Comparison of ENCODE assay signal across 10 mouse cellular contexts in genomic region chr7:96813036-96813435, GRCm38 (mm10).
DNase-seq lines count a peak whose midpoint lies in the region; ATAC-seq and TF ChIP-seq lines count a peak whose summit lies in the region.
"Had no signal": no experiment of that assay in that cellular context is flagged by ENCODE, and none has a peak within 500 bp of the region (broad histone marks: within the 10 kb centered on the region; RNA-seq: fewer than 3 reads in every experiment).

No protein-coding gene starts in this region.

- TF ChIP-seq CTCF in cortical plate, adult 2 months (IDR thresholded peaks at IDR 0.05; ENCODE audit: extremely low read depth, insufficient read depth, low read length), result no peak

- intact Hi-C loops in heart, postnatal 25 days (cut with DNase I), result no loop called here

- peak overlapping the region; percentile 74 for H3K27ac ChIP-seq in heart, embryonic 12.5 days (ENCODE audit: poor library complexity, severe bottlenecking)
- H3K27ac ChIP-seq in cortical plate, adult 2 months (ENCODE audit: insufficient read depth, low read length), result peak overlapping the region; percentile 54; the same call in 1 of the 2 replicates
- H3K27ac ChIP-seq in heart, embryonic 16.5 days (ENCODE audit: low read length), result peak overlapping the region; percentile 68
- H3K27ac ChIP-seq: liver, embryonic 13.5 days had no signal

- H3K4me2 ChIP-seq in heart, embryonic 12.5 days, result no peak overlapping the region
- no peak overlapping the region for H3K4me2 ChIP-seq in heart, embryonic 16.5 days (ENCODE audit: low read depth, low read length)
- H3K4me2 ChIP-seq: liver, embryonic 13.5 days had no signal

- no peaks in the 10 kb centered on the region for H3K27me3 ChIP-seq in heart, embryonic 12.5 days (replicated peaks)
- H3K27me3 ChIP-seq in heart, embryonic 16.5 days (ENCODE audit: control insufficient read depth, insufficient read depth, low read length), result no peaks in the 10 kb centered on the region

- H3K9me3 ChIP-seq in heart, embryonic 12.5 days (replicated peaks), result no peaks in the 10 kb centered on the region
- H3K9me3 ChIP-seq in heart, embryonic 16.5 days (replicated peaks; ENCODE audit: control insufficient read depth, low read length), result no peaks in the 10 kb centered on the region
- H3K9me3 ChIP-seq: liver, embryonic 13.5 days had no signal

- no peak for DNase-seq in heart, postnatal 25 days (ENCODE audit: low spot score)
- DNase-seq in kidney, postnatal 4 days, result peak; percentile 22 to 43
- DNase-seq in right cerebral cortex, postnatal 4 days, result no peak
- DNase-seq in spleen, postnatal 36 days (ENCODE audit: low spot score in 2 of 2), result no peak
- no peak for DNase-seq in testis, postnatal 14 days (ENCODE audit: low spot score)
- DNase-seq: cerebellum, postnatal 36 days; liver, embryonic 13.5 days had no signal

- H3K4me3 ChIP-seq in heart, embryonic 12.5 days, result no peak overlapping the region
- H3K4me3 ChIP-seq in cortical plate, adult 2 months (ENCODE audit: insufficient read depth, low read length), result no peak overlapping the region
- H3K4me3 ChIP-seq in heart, embryonic 16.5 days (ENCODE audit: low read length), result no peak overlapping the region
- H3K4me3 ChIP-seq: liver, embryonic 13.5 days had no signal

- no peak for ATAC-seq in heart, embryonic 12.5 days (ENCODE audit: insufficient number of reproducible peaks, low FRiP score)
- 0 out of 2 replicates have a peak, but pooled peaks have one; percentile 9 for ATAC-seq in heart, embryonic 16.5 days (replicated peaks; ENCODE audit: extremely low read depth, insufficient read depth, low FRiP score)

- H3K9ac ChIP-seq in heart, embryonic 12.5 days, result no peak overlapping the region
- no peak overlapping the region for H3K9ac ChIP-seq in heart, embryonic 16.5 days (ENCODE audit: low read length)
- H3K9ac ChIP-seq: liver, embryonic 13.5 days had no signal

- no peak for TF ChIP-seq POLR2A in cortical plate, adult 2 months (IDR thresholded peaks at IDR 0.05; ENCODE audit: extremely low read depth, insufficient read depth, low read length)

- 65% methylated on average over 5 of the region's 5 CpGs for WGBS in heart, embryonic 12.5 days
- 64% methylated on average over 5 of the region's 5 CpGs for WGBS in heart, embryonic 16.5 days

- no peaks in the 10 kb centered on the region for H3K36me3 ChIP-seq in heart, embryonic 12.5 days
- no peaks in the 10 kb centered on the region for H3K36me3 ChIP-seq in heart, embryonic 16.5 days (ENCODE audit: control insufficient read depth, insufficient read depth)
- H3K36me3 ChIP-seq: liver, embryonic 13.5 days had no signal

- peaks cover 24% of the 10 kb centered on the region for H3K4me1 ChIP-seq in heart, embryonic 12.5 days (replicated peaks)
- H3K4me1 ChIP-seq in cortical plate, adult 2 months (ENCODE audit: control insufficient read depth, insufficient read depth, low read length), result peaks cover 2% of the 10 kb centered on the region
- peaks cover 3% of the 10 kb centered on the region; the same call in 1 of the 2 replicates for H3K4me1 ChIP-seq in heart, embryonic 16.5 days (ENCODE audit: control insufficient read depth, insufficient read depth, low read length)

Comparison
In these comparisons a context has a peak if more than half of its experiments do, and no peak if none do; other contexts are left out.
1. DNase-seq: peak in kidney, postnatal 4 days (2 of 2); none in heart, postnatal 25 days (single experiment), right cerebral cortex, postnatal 4 days (single experiment), spleen, postnatal 36 days (0 of 2) and testis, postnatal 14 days (single experiment).
2. Peak in every context shown above with its lines, with median percentiles within 50 percentile points of each other: H3K27ac ChIP-seq.